Mouse (Mus musculus) intestine, postnatal 0 days (tissue): Measurements from ENCODE around the gene Mrpl37. TPM values are rescaled to one million over a fixed set of nuclear protein-coding genes. Genes with fewer than 3 reads are reported as not detected.

Source experiments
- ATAC-seq: fragments of 200-750 bp; cut with Nextera tagmentation; 2 replicates; pipeline ENCODE4 v1.8.0; 2017; ENCODE audit warnings: mild to moderate bottlenecking, moderate TSS enrichment, moderate library complexity
- H3K27ac ChIP-seq: fragments of 300-500 bp; sonication (generic); 2 replicates; pipeline ENCODE4 v1.5.1; 2014; ENCODE audit warnings: mild to moderate bottlenecking, low read depth, low read length, moderate library complexity
- H3K27me3 ChIP-seq: fragments of 300-500 bp; sonication (generic); replicated peaks from 2 replicates; pipeline ENCODE4 v1.6.1; 2014; ENCODE audit warnings: low read length, mixed read lengths; ENCODE audit not compliant: control insufficient read depth, insufficient read depth
- H3K36me3 ChIP-seq: fragments of 300-500 bp; sonication (generic); 2 replicates; pipeline ENCODE4 v1.6.1; 2014; ENCODE audit warnings: mild to moderate bottlenecking, moderate library complexity; ENCODE audit not compliant: control insufficient read depth, insufficient read depth
- H3K4me1 ChIP-seq: fragments of 300-500 bp; sonication (generic); replicated peaks from 2 replicates; pipeline ENCODE4 v1.6.1; 2014; ENCODE audit warnings: antibody characterized with exemption, low read length, mixed read lengths; ENCODE audit not compliant: control insufficient read depth, insufficient read depth
- H3K4me2 ChIP-seq: fragments of 300-500 bp; sonication (generic); replicated peaks from 2 replicates; pipeline ENCODE4 v1.6.1; 2014; ENCODE audit warnings: low read depth, mild to moderate bottlenecking, moderate library complexity
- H3K4me3 ChIP-seq: fragments of 300-500 bp; sonication (generic); 2 replicates; pipeline ENCODE4 v1.5.1; 2014; ENCODE audit warnings: low read depth, low read length
- H3K9ac ChIP-seq: fragments of 300-500 bp; sonication (generic); 2 replicates; pipeline ENCODE4 v1.6.1; 2014; ENCODE audit warnings: mild to moderate bottlenecking, low read depth, low read length
- H3K9me3 ChIP-seq: fragments of 300-500 bp; sonication (generic); 2 replicates; pipeline ENCODE4 v1.6.1; 2016; ENCODE audit warnings: mixed run types; ENCODE audit not compliant: control insufficient read depth
- CTCF ChIP-seq: sonication (generic); IDR thresholded peaks from 2 replicates; pipeline ENCODE4 v1.5.1; 2016; ENCODE audit warnings: low read depth, mild to moderate bottlenecking, control low read depth, antibody characterized with exemption, moderate library complexity
- WGBS: fragments of 180-500 bp; shearing (Covaris S2); extraction: QIAGEN DNeasy Blood & Tissue Kit; methylation state at CpG from one replicate; pipeline ENCODE4 v1.1.7; 2014; 5-methylcytosine and 5-hydroxymethylcytosine counted together
- polyA plus RNA-seq: library from polyadenylated mRNA; unstranded; fragments of >200 nt; fragmentation: Nextera tagmentation; extraction: Ambion mirVana; gene quantifications from 2 replicates; pipeline ENCODE4 v1.2.1, GENCODE M21; 2015

Mrpl37 gene
- polyA plus RNA-seq, 1 experiment from 2014 or later = 52.8 TPM

- Histone ChIP-seq H3K9me3 (no peaks in the 10 kb centered on the region), H3K4me2 (no peak overlapping the region), H3K4me1 (peaks cover 5% of the 10 kb centered on the region; the same call in 1 of the 2 replicates), H3K4me3 (no peak overlapping the region), H3K27ac (no peak overlapping the region), H3K36me3 (no peaks in the 10 kb centered on the region), H3K27me3 (no peaks in the 10 kb centered on the region), H3K9ac (no peak overlapping the region)
- TF ChIP-seq CTCF = no peak
- ATAC-seq = no peak
- 72% methylated on average over 17 of the region's 17 CpGs for WGBS
Observed at GRCm38 (mm10) chr4:107098791-107099525, 32.3 kb upstream of the Mrpl37 start.

- no peak for ATAC-seq
- Histone ChIP-seq H3K36me3 (no peaks in the 10 kb centered on the region), H3K27ac (no peak overlapping the region), H3K4me2 (no peak overlapping the region), H3K4me1 (peaks cover 5% of the 10 kb centered on the region; the same call in 1 of the 2 replicates), H3K27me3 (no peaks in the 10 kb centered on the region), H3K4me3 (no peak overlapping the region), H3K9me3 (no peaks in the 10 kb centered on the region), H3K9ac (no peak overlapping the region)
- 72% methylated on average over 10 of the region's 10 CpGs for WGBS
- no peak for TF ChIP-seq CTCF
Observed at GRCm38 (mm10) chr4:107098375-107098774, 31.7 kb upstream of the Mrpl37 start.

- ATAC-seq = no peak
- no peaks in the 10 kb centered on the region for H3K9me3 ChIP-seq
- H3K9ac ChIP-seq = no peak overlapping the region
- no peak overlapping the region for H3K4me2 ChIP-seq
- H3K27me3 ChIP-seq = no peaks in the 10 kb centered on the region
- no peak overlapping the region for H3K4me3 ChIP-seq
- H3K4me1 ChIP-seq = peaks cover 5% of the 10 kb centered on the region; the same call in 1 of the 2 replicates
- H3K27ac ChIP-seq = no peak overlapping the region
- WGBS = 55% methylated on average over 15 of the region's 15 CpGs
- TF ChIP-seq CTCF = no peak
- no peaks in the 10 kb centered on the region for H3K36me3 ChIP-seq
Observed at GRCm38 (mm10) chr4:107097871-107098270, 31.2 kb upstream of the Mrpl37 start.

- Histone ChIP-seq H3K4me2 (no peak within 1 kb of the TSS), H3K9me3 (no peaks in the 10 kb centered on the region), H3K4me1 (peaks cover 5% of the 10 kb centered on the region; the same call in 1 of the 2 replicates), H3K4me3 (no peak within 1 kb of the TSS), H3K27me3 (no peaks in the 10 kb centered on the region), H3K36me3 (no peaks in the 10 kb centered on the region), H3K9ac (no peak within 1 kb of the TSS), H3K27ac (no peak within 1 kb of the TSS)
- TF ChIP-seq CTCF = no peak
- WGBS = 78% methylated on average over 16 of the region's 16 CpGs
- ATAC-seq = no peak
Observed at GRCm38 (mm10) chr4:107096841-107097373, 30.2 kb upstream of the Mrpl37 start, which contains the start of gene Cdcp2. Cdcp2 (plus strand) TSS chr4:107096891.

- no peak overlapping the region for H3K4me3 ChIP-seq
- no peaks in the 10 kb centered on the region for H3K27me3 ChIP-seq
- no peaks in the 10 kb centered on the region for H3K9me3 ChIP-seq
- H3K9ac ChIP-seq = no peak overlapping the region
- no peaks in the 10 kb centered on the region for H3K36me3 ChIP-seq
- peaks cover 5% of the 10 kb centered on the region; the same call in 1 of the 2 replicates for H3K4me1 ChIP-seq
- H3K4me2 ChIP-seq = no peak overlapping the region
- no peak overlapping the region for H3K27ac ChIP-seq
- no peak for ATAC-seq
- 68% methylated on average over 6 of the region's 6 CpGs for WGBS
- TF ChIP-seq CTCF = no peak
Observed at GRCm38 (mm10) chr4:107096043-107096442, 29.4 kb upstream of the Mrpl37 start.

- Histone ChIP-seq H3K36me3 (no peaks in the 10 kb centered on the region), H3K27me3 (no peaks in the 10 kb centered on the region), H3K4me2 (no peak overlapping the region), H3K9me3 (no peaks in the 10 kb centered on the region), H3K4me1 (peaks cover 5% of the 10 kb centered on the region; the same call in 1 of the 2 replicates), H3K9ac (no peak overlapping the region), H3K27ac (no peak overlapping the region), H3K4me3 (no peak overlapping the region)
- TF ChIP-seq CTCF = no peak
- WGBS = 73% methylated on average over 16 of the region's 16 CpGs
- no peak for ATAC-seq
Observed at GRCm38 (mm10) chr4:107094484-107095187, 28.0 kb upstream of the Mrpl37 start.
